Mouse (Mus musculus): ENCODE measurements around the gene Smcp. TPM values are rescaled to one million over a fixed set of nuclear protein-coding genes. Genes with fewer than 3 reads are reported as not detected.

Gene Smcp
- polyA plus RNA-seq, 1 experiment: not detected

DNA sequence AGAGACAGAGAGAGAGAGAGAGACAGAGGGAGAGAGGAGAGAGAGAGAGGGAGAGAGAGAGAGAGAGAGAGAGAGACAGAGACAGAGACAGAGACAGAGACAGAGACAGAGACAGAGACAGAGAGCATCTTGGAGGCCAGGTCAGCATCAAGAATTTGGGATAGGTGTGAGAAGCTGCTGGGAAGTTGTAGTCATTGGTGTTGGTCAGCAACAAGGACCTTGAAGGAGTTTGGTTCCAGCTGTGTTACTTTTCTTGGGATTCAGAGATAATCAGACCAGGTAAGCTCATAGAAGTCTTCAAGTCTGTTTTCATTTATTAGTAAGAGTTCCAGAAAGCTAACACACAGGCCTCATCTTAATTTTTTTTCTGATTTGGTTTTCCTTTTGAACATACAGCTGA, 18.6 kb upstream of the Smcp start, which contains the start of gene 2210017I01Rik:
TSS of gene 2210017I01Rik (minus strand) at position 101 of the 400 bp plus-strand sequence.
- Histone ChIP-seq H3K79me2 (ENCODE audit: control insufficient read depth, insufficient read depth) (no peaks in the 10 kb centered on the region), H3ac (ENCODE audit: control insufficient read depth, insufficient read length) (no peak within 1 kb of the TSS), H3K4me3 (no peak within 1 kb of the TSS), H3K4me2 (ENCODE audit: low read depth) (no peak within 1 kb of the TSS), H3K27me3 (ENCODE audit: control insufficient read depth, insufficient read depth, insufficient read length) (no peaks in the 10 kb centered on the region), H3K36me3 (ENCODE audit: control insufficient read depth, insufficient read depth) (no peaks in the 10 kb centered on the region)
- no peak for TF ChIP-seq E2F4 (IDR thresholded peaks at IDR 0.05; ENCODE audit: insufficient read depth)
- TF ChIP-seq CEBPB (IDR thresholded peaks at IDR 0.05; ENCODE audit: insufficient read depth, poor library complexity, severe bottlenecking): no peak
- no peak for TF ChIP-seq MYOD1 (IDR thresholded peaks at IDR 0.05; ENCODE audit: control insufficient read depth in 1 of 3, insufficient read length in 2 of 3, low read depth in 2 of 3)
- TF ChIP-seq TCF3 (IDR thresholded peaks at IDR 0.05; ENCODE audit: insufficient read length, low read depth): no peak
- TF ChIP-seq MYOG (IDR thresholded peaks at IDR 0.05; ENCODE audit: control insufficient read depth in 1 of 3, insufficient read depth in 1 of 3, insufficient read length in 2 of 3, low read depth in 2 of 3): no peak
- no peak for TF ChIP-seq REST (IDR thresholded peaks at IDR 0.05; ENCODE audit: insufficient read depth, insufficient read length)
- no peak for TF ChIP-seq USF1 (IDR thresholded peaks at IDR 0.05; ENCODE audit: low read depth)
- no peak for TF ChIP-seq SRF (IDR thresholded peaks at IDR 0.05; ENCODE audit: control insufficient read depth, insufficient read length, low read depth)

DNA sequence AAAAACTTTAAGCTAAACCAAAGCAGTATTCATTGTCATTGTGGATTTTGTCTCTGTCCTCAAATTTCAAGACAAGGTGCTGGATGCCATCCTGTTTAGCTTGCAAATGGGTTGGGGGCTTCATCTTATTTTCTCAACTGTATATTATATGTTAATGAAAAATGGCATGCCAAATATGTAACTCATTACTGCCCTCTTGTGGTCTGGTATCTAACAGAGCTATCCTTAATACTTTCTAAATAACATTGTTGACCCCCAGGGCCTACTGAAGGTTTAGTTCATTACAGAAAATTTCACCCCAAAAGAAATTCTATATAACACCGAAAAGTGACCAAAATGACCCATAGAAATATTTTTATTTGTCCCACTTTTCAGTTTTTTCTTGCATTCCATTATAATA, 13.4 kb upstream of the Smcp start:
- no peaks in the 10 kb centered on the region for H3K27me3 ChIP-seq (ENCODE audit: control insufficient read depth, insufficient read depth, insufficient read length)
- no peak overlapping the region for H3K4me2 ChIP-seq (ENCODE audit: low read depth)
- H3ac ChIP-seq (ENCODE audit: control insufficient read depth, insufficient read length): no peak overlapping the region
- no peaks in the 10 kb centered on the region for H3K36me3 ChIP-seq (ENCODE audit: control insufficient read depth, insufficient read depth)
- no peaks in the 10 kb centered on the region for H3K79me2 ChIP-seq (ENCODE audit: control insufficient read depth, insufficient read depth)
- H3K4me3 ChIP-seq: no peak overlapping the region
- TF ChIP-seq CEBPB (IDR thresholded peaks at IDR 0.05; ENCODE audit: insufficient read depth, poor library complexity, severe bottlenecking) (no peak), MYOG (IDR thresholded peaks at IDR 0.05; ENCODE audit: control insufficient read depth in 1 of 3, insufficient read depth in 1 of 3, insufficient read length in 2 of 3, low read depth in 2 of 3) (no peak), TCF12 (IDR thresholded peaks at IDR 0.05; ENCODE audit: insufficient read depth, poor library complexity, severe bottlenecking) (no peak), MYOD1 (IDR thresholded peaks at IDR 0.05; ENCODE audit: control insufficient read depth in 1 of 3, insufficient read length in 2 of 3, low read depth in 2 of 3) (no peak), TCF3 (IDR thresholded peaks at IDR 0.05; ENCODE audit: insufficient read length, low read depth) (no peak), E2F4 (IDR thresholded peaks at IDR 0.05; ENCODE audit: insufficient read depth) (no peak), POLR2AphosphoS2 (IDR thresholded peaks at IDR 0.05; ENCODE audit: insufficient read length, low read depth) (no peak), POLR2A (IDR thresholded peaks at IDR 0.05; ENCODE audit: insufficient read length, low read depth) (no peak), REST (IDR thresholded peaks at IDR 0.05; ENCODE audit: insufficient read depth, insufficient read length) (no peak), USF1 (IDR thresholded peaks at IDR 0.05; ENCODE audit: low read depth) (no peak), MAX (IDR thresholded peaks at IDR 0.05; ENCODE audit: low read depth) (no peak), SRF (IDR thresholded peaks at IDR 0.05; ENCODE audit: control insufficient read depth, insufficient read length, low read depth) (no peak)

DNA sequence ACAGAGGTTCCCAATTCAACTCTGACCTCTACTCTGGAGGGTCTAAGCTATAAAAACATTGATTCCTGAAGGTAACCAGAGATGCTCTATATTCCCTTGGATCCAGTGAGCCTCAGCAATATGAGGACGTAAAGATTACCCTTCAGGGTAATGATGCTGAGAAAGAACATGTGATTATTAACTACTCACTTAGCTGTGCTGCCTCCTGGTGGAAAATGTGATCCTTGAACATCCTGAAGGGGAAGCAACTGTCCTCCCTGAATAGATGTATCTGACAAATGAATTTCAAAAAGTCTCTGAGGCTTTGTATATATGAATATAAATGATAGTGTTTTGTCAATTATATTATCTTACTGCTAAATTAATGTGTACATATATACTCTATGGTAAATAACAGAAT, 11.7 kb upstream of the Smcp start:
- no peaks in the 10 kb centered on the region for H3K36me3 ChIP-seq (ENCODE audit: control insufficient read depth, insufficient read depth)
- H3K79me2 ChIP-seq (ENCODE audit: control insufficient read depth, insufficient read depth): no peaks in the 10 kb centered on the region
- H3K4me2 ChIP-seq (ENCODE audit: low read depth): no peak overlapping the region
- TF ChIP-seq REST (IDR thresholded peaks at IDR 0.05; ENCODE audit: insufficient read depth, insufficient read length) (no peak), MAX (IDR thresholded peaks at IDR 0.05; ENCODE audit: low read depth) (no peak), MYOG (IDR thresholded peaks at IDR 0.05; ENCODE audit: control insufficient read depth in 1 of 3, insufficient read depth in 1 of 3, insufficient read length in 2 of 3, low read depth in 2 of 3) (no peak), CEBPB (IDR thresholded peaks at IDR 0.05; ENCODE audit: insufficient read depth, poor library complexity, severe bottlenecking) (no peak), USF1 (IDR thresholded peaks at IDR 0.05; ENCODE audit: low read depth) (no peak), E2F4 (IDR thresholded peaks at IDR 0.05; ENCODE audit: insufficient read depth) (no peak), TCF12 (IDR thresholded peaks at IDR 0.05; ENCODE audit: insufficient read depth, poor library complexity, severe bottlenecking) (no peak), POLR2A (IDR thresholded peaks at IDR 0.05; ENCODE audit: insufficient read length, low read depth) (no peak), SRF (IDR thresholded peaks at IDR 0.05; ENCODE audit: control insufficient read depth, insufficient read length, low read depth) (no peak), POLR2AphosphoS2 (IDR thresholded peaks at IDR 0.05; ENCODE audit: insufficient read length, low read depth) (no peak), TCF3 (IDR thresholded peaks at IDR 0.05; ENCODE audit: insufficient read length, low read depth) (no peak), MYOD1 (IDR thresholded peaks at IDR 0.05; ENCODE audit: control insufficient read depth in 1 of 3, insufficient read length in 2 of 3, low read depth in 2 of 3) (no peak)
- H3K27me3 ChIP-seq (ENCODE audit: control insufficient read depth, insufficient read depth, insufficient read length): no peaks in the 10 kb centered on the region
- no peak overlapping the region for H3ac ChIP-seq (ENCODE audit: control insufficient read depth, insufficient read length)
- no peak overlapping the region for H3K4me3 ChIP-seq

DNA sequence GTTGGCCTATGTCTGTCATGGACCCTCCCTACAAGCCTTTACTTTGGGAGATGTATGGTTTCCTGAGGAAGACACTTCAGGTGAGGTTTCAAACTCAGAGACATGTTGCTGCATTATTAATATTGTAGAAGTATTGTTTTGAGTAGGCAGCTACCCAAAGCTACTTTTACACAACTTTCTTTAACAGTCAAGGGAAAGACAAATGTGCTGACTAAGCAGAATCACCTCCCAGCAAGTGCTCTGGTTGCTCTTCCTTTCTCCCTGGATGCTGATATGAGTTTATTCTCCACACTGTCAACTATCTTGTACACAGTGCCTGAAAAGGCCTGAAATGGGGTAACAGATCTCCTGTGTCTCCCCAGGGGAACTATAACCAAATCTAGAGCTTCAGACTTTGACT, 11.2 kb upstream of the Smcp start:
- no peak overlapping the region for H3ac ChIP-seq (ENCODE audit: control insufficient read depth, insufficient read length)
- no peak overlapping the region for H3K4me3 ChIP-seq
- H3K79me2 ChIP-seq (ENCODE audit: control insufficient read depth, insufficient read depth): no peaks in the 10 kb centered on the region
- no peaks in the 10 kb centered on the region for H3K27me3 ChIP-seq (ENCODE audit: control insufficient read depth, insufficient read depth, insufficient read length)
- no peak overlapping the region for H3K4me2 ChIP-seq (ENCODE audit: low read depth)
- TF ChIP-seq POLR2AphosphoS2 (IDR thresholded peaks at IDR 0.05; ENCODE audit: insufficient read length, low read depth): no peak
- no peak for TF ChIP-seq REST (IDR thresholded peaks at IDR 0.05; ENCODE audit: insufficient read depth, insufficient read length)
- no peak for TF ChIP-seq TCF12 (IDR thresholded peaks at IDR 0.05; ENCODE audit: insufficient read depth, poor library complexity, severe bottlenecking)
- no peak for TF ChIP-seq MYOG (IDR thresholded peaks at IDR 0.05; ENCODE audit: control insufficient read depth in 1 of 3, insufficient read depth in 1 of 3, insufficient read length in 2 of 3, low read depth in 2 of 3)
- no peak for TF ChIP-seq SRF (IDR thresholded peaks at IDR 0.05; ENCODE audit: control insufficient read depth, insufficient read length, low read depth)
- no peaks in the 10 kb centered on the region for H3K36me3 ChIP-seq (ENCODE audit: control insufficient read depth, insufficient read depth)

DNA sequence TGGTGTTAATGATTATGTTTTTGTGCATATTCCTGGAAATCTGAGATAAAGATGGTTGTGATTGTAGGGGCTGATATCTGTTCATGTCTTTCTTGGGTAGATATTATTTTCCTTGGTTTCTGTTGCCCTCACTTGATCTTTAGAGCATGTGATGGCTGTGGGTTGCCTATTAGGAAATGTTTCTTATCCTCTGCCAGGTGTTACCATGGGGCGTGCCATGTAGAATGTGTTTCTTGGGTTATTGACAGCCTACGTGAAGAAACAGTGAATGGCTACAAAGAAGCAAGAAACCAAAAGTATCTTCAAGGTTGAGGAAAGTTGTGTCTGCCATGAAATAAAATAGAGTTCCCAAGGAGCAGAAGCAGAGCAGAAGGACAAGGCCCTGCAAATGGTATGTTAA, 9.6 kb upstream of the Smcp start:
- Histone ChIP-seq H3K4me2 (ENCODE audit: low read depth) (no peak overlapping the region), H3K79me2 (ENCODE audit: control insufficient read depth, insufficient read depth) (no peaks in the 10 kb centered on the region), H3ac (ENCODE audit: control insufficient read depth, insufficient read length) (no peak overlapping the region), H3K4me3 (no peak overlapping the region), H3K36me3 (ENCODE audit: control insufficient read depth, insufficient read depth) (no peaks in the 10 kb centered on the region), H3K27me3 (ENCODE audit: control insufficient read depth, insufficient read depth, insufficient read length) (no peaks in the 10 kb centered on the region)
- TF ChIP-seq TCF12 (IDR thresholded peaks at IDR 0.05; ENCODE audit: insufficient read depth, poor library complexity, severe bottlenecking): no peak
- no peak for TF ChIP-seq REST (IDR thresholded peaks at IDR 0.05; ENCODE audit: insufficient read depth, insufficient read length)
- no peak for TF ChIP-seq TCF3 (IDR thresholded peaks at IDR 0.05; ENCODE audit: insufficient read length, low read depth)
- TF ChIP-seq POLR2AphosphoS2 (IDR thresholded peaks at IDR 0.05; ENCODE audit: insufficient read length, low read depth): no peak
- TF ChIP-seq E2F4 (IDR thresholded peaks at IDR 0.05; ENCODE audit: insufficient read depth): no peak
- no peak for TF ChIP-seq MYOD1 (IDR thresholded peaks at IDR 0.05; ENCODE audit: control insufficient read depth in 1 of 3, insufficient read length in 2 of 3, low read depth in 2 of 3)
- no peak for TF ChIP-seq POLR2A (IDR thresholded peaks at IDR 0.05; ENCODE audit: insufficient read length, low read depth)
- no peak for TF ChIP-seq USF1 (IDR thresholded peaks at IDR 0.05; ENCODE audit: low read depth)

Measured in myocyte (in vitro differentiated cells).